Mouse (Mus musculus) heart, adult 11 months (tissue): ENCODE data around the gene Olfr1367.

Source experiments
- DNase-seq: peaks from one replicate; pipeline ENCODE4 v3.0.0; 2022

The Olfr1367 gene

DNA sequence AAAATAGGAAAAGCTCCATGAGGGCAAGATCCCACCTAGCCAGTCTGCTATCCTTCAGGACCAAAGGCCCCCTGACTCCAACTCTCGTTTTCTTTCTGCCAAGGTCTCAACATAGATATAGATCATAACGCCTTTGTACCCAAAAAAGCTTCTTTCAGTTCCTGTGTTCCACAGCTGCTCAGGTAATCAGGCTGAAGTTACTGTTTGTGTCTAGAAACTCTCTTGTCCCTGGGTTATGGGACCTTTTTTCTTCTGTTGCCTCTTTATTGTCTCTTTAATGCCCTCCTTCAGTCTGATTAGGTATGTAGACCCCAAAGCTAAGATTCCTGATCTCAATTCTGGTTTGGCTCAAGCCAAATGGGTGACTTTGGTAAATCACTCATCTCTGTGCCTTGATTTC is 50.8 kb downstream of the Olfr1367 start:
- DNase-seq: peak; percentile 57
